Mouse (Mus musculus): ENCODE data around the gene Nr1h2. TPM values are rescaled to one million over a fixed set of nuclear protein-coding genes. Genes with fewer than 3 reads are reported as not detected.
A peak's percentile ranks its signal among the peaks of the same experiment; 100 is the strongest.

The Nr1h2 gene
- polyA plus RNA-seq (2015; fragmentation: Nextera tagmentation; extraction: Ambion mirVana) = 79.3 and 83.3 TPM in 2 replicates

GRCm38 (mm10) chr7:44553826-44554225, at the start of gene Nr1h2:
Nr1h2 (minus strand) TSS chr7:44553951.
- H3K4me2 ChIP-seq (ENCODE audit: low read depth, low read length) = peak within 1 kb of the TSS; percentile 62
- no peaks in the 10 kb centered on the region for H3K9me3 ChIP-seq (ENCODE audit: control insufficient read depth, low read length)
- H3K4me1 ChIP-seq (ENCODE audit: control insufficient read depth, insufficient read depth, low read length) = peaks cover 4% of the 10 kb centered on the region; the same call in 1 of the 2 replicates
- H3K27ac ChIP-seq (ENCODE audit: low read length) = peak within 1 kb of the TSS; percentile 98
- H3K27me3 ChIP-seq (replicated peaks; ENCODE audit: control insufficient read depth, insufficient read depth, low read length) = no peaks in the 10 kb centered on the region
- peak within 1 kb of the TSS; percentile 75 for H3K4me3 ChIP-seq (ENCODE audit: low read length)
- H3K36me3 ChIP-seq (ENCODE audit: control insufficient read depth, insufficient read depth, low read length) = peaks cover 25% of the 10 kb centered on the region
- under 1% methylated on average over 22 of the region's 22 CpGs for WGBS
- peak; percentile 84 for ATAC-seq
- H3K9ac ChIP-seq (ENCODE audit: low read depth, low read length) = peak within 1 kb of the TSS; percentile 79

GRCm38 (mm10) chr7:44603186-44603855, 49.6 kb upstream of the Nr1h2 start:
- Histone ChIP-seq H3K4me3 (ENCODE audit: low read length) (no peak overlapping the region), H3K4me2 (ENCODE audit: low read depth, low read length) (no peak overlapping the region), H3K4me1 (ENCODE audit: control insufficient read depth, insufficient read depth, low read length) (peaks cover 9% of the 10 kb centered on the region; the same call in 1 of the 2 replicates), H3K36me3 (ENCODE audit: control insufficient read depth, insufficient read depth, low read length) (no peaks in the 10 kb centered on the region), H3K27ac (ENCODE audit: low read length) (no peak overlapping the region), H3K27me3 (replicated peaks; ENCODE audit: control insufficient read depth, insufficient read depth, low read length) (peaks cover 49% of the 10 kb centered on the region), H3K9ac (ENCODE audit: low read depth, low read length) (no peak overlapping the region), H3K9me3 (ENCODE audit: control insufficient read depth, low read length) (no peaks in the 10 kb centered on the region)
- no peak for ATAC-seq
- WGBS = 4% methylated on average over 20 of the region's 20 CpGs

GRCm38 (mm10) chr7:44602443-44602842, 48.7 kb upstream of the Nr1h2 start:
- no peaks in the 10 kb centered on the region for H3K36me3 ChIP-seq (ENCODE audit: control insufficient read depth, insufficient read depth, low read length)
- H3K9me3 ChIP-seq (ENCODE audit: control insufficient read depth, low read length) = no peaks in the 10 kb centered on the region
- no peak overlapping the region for H3K4me2 ChIP-seq (ENCODE audit: low read depth, low read length)
- peaks cover 9% of the 10 kb centered on the region; the same call in 1 of the 2 replicates for H3K4me1 ChIP-seq (ENCODE audit: control insufficient read depth, insufficient read depth, low read length)
- ATAC-seq = no peak
- 17% methylated on average over 11 of the region's 11 CpGs for WGBS
- H3K9ac ChIP-seq (ENCODE audit: low read depth, low read length) = no peak overlapping the region
- peaks cover 49% of the 10 kb centered on the region for H3K27me3 ChIP-seq (replicated peaks; ENCODE audit: control insufficient read depth, insufficient read depth, low read length)
- H3K4me3 ChIP-seq (ENCODE audit: low read length) = no peak overlapping the region
- no peak overlapping the region for H3K27ac ChIP-seq (ENCODE audit: low read length)

GRCm38 (mm10) chr7:44601646-44602045, 47.9 kb upstream of the Nr1h2 start:
- WGBS = 13% methylated on average over 19 of the region's 19 CpGs
- ATAC-seq = no peak
- Histone ChIP-seq H3K4me2 (ENCODE audit: low read depth, low read length) (no peak overlapping the region), H3K36me3 (ENCODE audit: control insufficient read depth, insufficient read depth, low read length) (no peaks in the 10 kb centered on the region), H3K9me3 (ENCODE audit: control insufficient read depth, low read length) (no peaks in the 10 kb centered on the region), H3K27me3 (replicated peaks; ENCODE audit: control insufficient read depth, insufficient read depth, low read length) (peaks cover 49% of the 10 kb centered on the region), H3K27ac (ENCODE audit: low read length) (no peak overlapping the region), H3K4me3 (ENCODE audit: low read length) (no peak overlapping the region), H3K4me1 (ENCODE audit: control insufficient read depth, insufficient read depth, low read length) (peaks cover 9% of the 10 kb centered on the region; the same call in 1 of the 2 replicates), H3K9ac (ENCODE audit: low read depth, low read length) (no peak overlapping the region)

- 79% methylated on average over 10 of the region's 10 CpGs for WGBS
- 0 out of 2 replicates have a peak, but pooled peaks cover 6% of the 10 kb centered on the region for H3K4me1 ChIP-seq (ENCODE audit: control insufficient read depth, insufficient read depth, low read length)
These were observed 47.0 kb upstream of the Nr1h2 start for GRCm38 (mm10) chr7:44600691-44601262.

GRCm38 (mm10) chr7:44598336-44598735, 44.6 kb upstream of the Nr1h2 start:
- no peak overlapping the region for H3K9ac ChIP-seq (ENCODE audit: low read depth, low read length)
- 81% methylated on average over 11 of the region's 12 CpGs for WGBS
- no peak for ATAC-seq

More at GRCm38 (mm10) chr7:44600691-44601262, 47.0 kb upstream of the Nr1h2 start:
- H3K4me2 ChIP-seq (ENCODE audit: low read depth, low read length) = no peak overlapping the region
- no peak overlapping the region for H3K27ac ChIP-seq (ENCODE audit: low read length)
- no peaks in the 10 kb centered on the region for H3K36me3 ChIP-seq (ENCODE audit: control insufficient read depth, insufficient read depth, low read length)
- no peaks in the 10 kb centered on the region for H3K9me3 ChIP-seq (ENCODE audit: control insufficient read depth, low read length)
- no peak overlapping the region for H3K4me3 ChIP-seq (ENCODE audit: low read length)
- H3K27me3 ChIP-seq (replicated peaks; ENCODE audit: control insufficient read depth, insufficient read depth, low read length) = peaks cover 43% of the 10 kb centered on the region
- no peak for ATAC-seq
- no peak overlapping the region for H3K9ac ChIP-seq (ENCODE audit: low read depth, low read length)

GRCm38 (mm10) chr7:44597666-44598065, 43.9 kb upstream of the Nr1h2 start:
- peaks cover 2% of the 10 kb centered on the region; the same call in 1 of the 2 replicates for H3K4me1 ChIP-seq (ENCODE audit: control insufficient read depth, insufficient read depth, low read length)
- 79% methylated on average over 4 of the region's 4 CpGs for WGBS
- no peak overlapping the region for H3K9ac ChIP-seq (ENCODE audit: low read depth, low read length)
- H3K4me3 ChIP-seq (ENCODE audit: low read length) = no peak overlapping the region
- no peak overlapping the region for H3K4me2 ChIP-seq (ENCODE audit: low read depth, low read length)
- no peak overlapping the region for H3K27ac ChIP-seq (ENCODE audit: low read length)
- ATAC-seq = no peak
- H3K9me3 ChIP-seq (ENCODE audit: control insufficient read depth, low read length) = no peaks in the 10 kb centered on the region
- peaks cover 32% of the 10 kb centered on the region for H3K27me3 ChIP-seq (replicated peaks; ENCODE audit: control insufficient read depth, insufficient read depth, low read length)
- no peaks in the 10 kb centered on the region for H3K36me3 ChIP-seq (ENCODE audit: control insufficient read depth, insufficient read depth, low read length)

More at GRCm38 (mm10) chr7:44598336-44598735, 44.6 kb upstream of the Nr1h2 start:
- H3K4me3 ChIP-seq (ENCODE audit: low read length) = no peak overlapping the region
- H3K36me3 ChIP-seq (ENCODE audit: control insufficient read depth, insufficient read depth, low read length) = no peaks in the 10 kb centered on the region
- no peak overlapping the region for H3K27ac ChIP-seq (ENCODE audit: low read length)
- peaks cover 2% of the 10 kb centered on the region; the same call in 1 of the 2 replicates for H3K4me1 ChIP-seq (ENCODE audit: control insufficient read depth, insufficient read depth, low read length)
- no peaks in the 10 kb centered on the region for H3K9me3 ChIP-seq (ENCODE audit: control insufficient read depth, low read length)
- no peak overlapping the region for H3K4me2 ChIP-seq (ENCODE audit: low read depth, low read length)
- peaks cover 32% of the 10 kb centered on the region for H3K27me3 ChIP-seq (replicated peaks; ENCODE audit: control insufficient read depth, insufficient read depth, low read length)

GRCm38 (mm10) chr7:44596996-44597538, 43.3 kb upstream of the Nr1h2 start:
- H3K36me3 ChIP-seq (ENCODE audit: control insufficient read depth, insufficient read depth, low read length) = no peaks in the 10 kb centered on the region
- no peaks in the 10 kb centered on the region for H3K9me3 ChIP-seq (ENCODE audit: control insufficient read depth, low read length)
- WGBS = 49% methylated on average over 5 of the region's 5 CpGs
- no peak overlapping the region for H3K9ac ChIP-seq (ENCODE audit: low read depth, low read length)
- peaks cover 31% of the 10 kb centered on the region for H3K27me3 ChIP-seq (replicated peaks; ENCODE audit: control insufficient read depth, insufficient read depth, low read length)
- peaks cover 2% of the 10 kb centered on the region; the same call in 1 of the 2 replicates for H3K4me1 ChIP-seq (ENCODE audit: control insufficient read depth, insufficient read depth, low read length)
- H3K4me3 ChIP-seq (ENCODE audit: low read length) = no peak overlapping the region
- ATAC-seq = no peak
- H3K27ac ChIP-seq (ENCODE audit: low read length) = no peak overlapping the region
- H3K4me2 ChIP-seq (ENCODE audit: low read depth, low read length) = no peak overlapping the region

- H3K9me3 ChIP-seq (ENCODE audit: control insufficient read depth, low read length) = no peaks in the 10 kb centered on the region
- ATAC-seq = no peak
- no peak overlapping the region for H3K4me2 ChIP-seq (ENCODE audit: low read depth, low read length)
- peaks cover 31% of the 10 kb centered on the region for H3K27me3 ChIP-seq (replicated peaks; ENCODE audit: control insufficient read depth, insufficient read depth, low read length)
- 89% methylated on average over 5 of the region's 6 CpGs for WGBS
- H3K36me3 ChIP-seq (ENCODE audit: control insufficient read depth, insufficient read depth, low read length) = no peaks in the 10 kb centered on the region
- H3K9ac ChIP-seq (ENCODE audit: low read depth, low read length) = no peak overlapping the region
- H3K27ac ChIP-seq (ENCODE audit: low read length) = no peak overlapping the region
- H3K4me1 ChIP-seq (ENCODE audit: control insufficient read depth, insufficient read depth, low read length) = peaks cover 10% of the 10 kb centered on the region
- H3K4me3 ChIP-seq (ENCODE audit: low read length) = no peak overlapping the region
These were observed 42.3 kb upstream of the Nr1h2 start for GRCm38 (mm10) chr7:44596051-44596450.
